Mouse (Mus musculus) MEL (cell line): ENCODE data around the gene Gas8. TPM values are rescaled to one million over a fixed set of nuclear protein-coding genes. Genes with fewer than 3 reads are reported as not detected.

Experiments used
- DNase-seq: peaks from one replicate; pipeline ENCODE4 v3.0.0; 2011; ENCODE audit warnings: low read depth, low spot score
- H3K27ac ChIP-seq: 2 replicates; pipeline ENCODE4 v1.5.1; 2012; ENCODE audit warnings: low read depth, mild to moderate bottlenecking, control low read depth, low read length, moderate library complexity; ENCODE audit not compliant: control insufficient read depth
- H3K27me3 ChIP-seq, 2 experiments: fragments of 150-350 bp in 1 of 2; sonication (generic) in 1 of 2; 2 replicates each; pipeline ENCODE4 v1.6.1; 2012; ENCODE audit warnings: low read length in 2 of 2, mild to moderate bottlenecking in 2 of 2, improper control_type of control experiment in 1 of 2, moderate library complexity in 1 of 2; ENCODE audit not compliant: insufficient read depth in 2 of 2, control insufficient read depth in 1 of 2
- H3K36me3 ChIP-seq, 2 experiments: 2 replicates each; pipeline ENCODE4 v1.6.1; 2012 to 2014; ENCODE audit warnings: low read length in 2 of 2, improper control_type of control experiment in 1 of 2, inconsistent platforms in 1 of 2, mild to moderate bottlenecking in 1 of 2; ENCODE audit not compliant: insufficient read depth in 2 of 2, control insufficient read depth in 1 of 2
- H3K4me1 ChIP-seq, 2 experiments: fragments of 150-350 bp in 1 of 2; sonication (generic) in 1 of 2; 2 replicates each; pipeline ENCODE4 v1.6.1; 2012; ENCODE audit warnings: low read length in 2 of 2, improper control_type of control experiment in 1 of 2, mild to moderate bottlenecking in 1 of 2; ENCODE audit not compliant: insufficient read depth in 2 of 2, control insufficient read depth in 1 of 2
- H3K4me3 ChIP-seq, 2 experiments: fragments of 150-350 bp in 1 of 2; sonication (generic) in 1 of 2; 2 replicates each; pipeline ENCODE4 v1.5.1; 2012; ENCODE audit warnings: low read depth in 2 of 2, low read length in 2 of 2, mild to moderate bottlenecking in 2 of 2, moderate library complexity in 2 of 2, control low read depth in 1 of 2, improper control_type of control experiment in 1 of 2; ENCODE audit not compliant: control insufficient read depth in 1 of 2, insufficient read depth in 1 of 2
- H3K79me2 ChIP-seq: 2 replicates; pipeline ENCODE4 v1.6.1; 2012; ENCODE audit warnings: mild to moderate bottlenecking, low read length, moderate library complexity; ENCODE audit not compliant: control insufficient read depth, poor library complexity, insufficient read depth
- H3K9ac ChIP-seq: 2 replicates; pipeline ENCODE4 v1.6.1; 2012; ENCODE audit warnings: low read depth, mild to moderate bottlenecking, control low read depth, low read length, moderate library complexity; ENCODE audit not compliant: control insufficient read depth, poor library complexity, severe bottlenecking
- H3K9me3 ChIP-seq: fragments of 150-350 bp; sonication (generic); replicated peaks from 2 replicates; pipeline ENCODE4 v1.6.1; 2012; ENCODE audit warnings: mild to moderate bottlenecking, low read length, improper control_type of control experiment, moderate library complexity; ENCODE audit not compliant: insufficient read depth
- E2F4 ChIP-seq: IDR thresholded peaks from 2 replicates; pipeline ENCODE4 v1.6.1; 2011; ENCODE audit warnings: low read depth, low read length, improper control_type of control experiment, borderline replicate concordance
- ELF1 ChIP-seq: IDR thresholded peaks from 2 replicates; pipeline ENCODE4 v1.6.1; 2014; ENCODE audit warnings: low read depth, mild to moderate bottlenecking, inconsistent platforms, low read length, improper control_type of control experiment, moderate library complexity
- EP300 ChIP-seq, 2 experiments: IDR thresholded peaks; 2 replicates each; pipeline ENCODE4 v1.6.1; 2011; ENCODE audit warnings: improper control_type of control experiment in 2 of 2, low read length in 2 of 2, low read depth in 1 of 2, mild to moderate bottlenecking in 1 of 2
- ETS1 ChIP-seq: IDR thresholded peaks from 2 replicates; pipeline ENCODE4 v1.6.1; 2012; ENCODE audit warnings: low read depth, mild to moderate bottlenecking, inconsistent platforms, low read length, improper control_type of control experiment, moderate library complexity
- GATA1 ChIP-seq: IDR thresholded peaks from 2 replicates; pipeline ENCODE4 v1.6.1; 2011; ENCODE audit warnings: low read depth, low read length, improper control_type of control experiment
- HCFC1 ChIP-seq: IDR thresholded peaks from 2 replicates; pipeline ENCODE4 v1.6.1; 2012; ENCODE audit warnings: low read depth, mild to moderate bottlenecking, inconsistent platforms, low read length, improper control_type of control experiment, moderate library complexity
- JUND ChIP-seq: IDR thresholded peaks from 2 replicates; pipeline ENCODE4 v1.6.1; 2011; ENCODE audit warnings: low read depth, mild to moderate bottlenecking, improper control_type of control experiment, low read length
- KAT2A ChIP-seq: conservative IDR thresholded peaks from 2 replicates; pipeline ENCODE4 v1.6.1; 2012; ENCODE audit warnings: low read depth, low read length, improper control_type of control experiment, inconsistent platforms
- MAFK ChIP-seq: IDR thresholded peaks from 2 replicates; pipeline ENCODE4 v1.6.1; 2011; ENCODE audit warnings: low read depth, mild to moderate bottlenecking, low read length, improper control_type of control experiment, borderline replicate concordance
- MAX ChIP-seq: IDR thresholded peaks from 2 replicates; pipeline ENCODE4 v1.6.1; 2011; ENCODE audit warnings: low read length, improper control_type of control experiment
- MAZ ChIP-seq: IDR thresholded peaks from 2 replicates; pipeline ENCODE4 v1.6.1; 2012; ENCODE audit warnings: low read depth, mild to moderate bottlenecking, inconsistent platforms, low read length, improper control_type of control experiment
- NELFE ChIP-seq: IDR thresholded peaks from 2 replicates; pipeline ENCODE4 v1.6.1; 2011; ENCODE audit warnings: low read depth, low read length, improper control_type of control experiment
- NRF1 ChIP-seq: IDR thresholded peaks from 2 replicates; pipeline ENCODE4 v1.6.1; 2014; ENCODE audit warnings: low read depth, mild to moderate bottlenecking, inconsistent platforms, low read length, improper control_type of control experiment, moderate library complexity; ENCODE audit not compliant: poor library complexity, insufficient read depth, severe bottlenecking
- POLR2A ChIP-seq, 2 experiments: IDR thresholded peaks; 2 replicates each; pipeline ENCODE4 v1.6.1; 2011 to 2012; ENCODE audit warnings: low read length in 2 of 2, mild to moderate bottlenecking in 2 of 2, control low read depth in 1 of 2, improper control_type of control experiment in 1 of 2, low read depth in 1 of 2, moderate library complexity in 1 of 2; ENCODE audit not compliant: control insufficient read depth in 1 of 2, insufficient read depth in 1 of 2, poor library complexity in 1 of 2
- POLR2AphosphoS2 ChIP-seq: IDR thresholded peaks from 2 replicates; pipeline ENCODE4 v1.6.1; 2011; ENCODE audit warnings: low read length, improper control_type of control experiment
- POLR2AphosphoS5 ChIP-seq: IDR thresholded peaks from 2 replicates; pipeline ENCODE4 v1.6.1; 2012; ENCODE audit warnings: low read depth, borderline replicate concordance, mild to moderate bottlenecking, inconsistent platforms, low read length, moderate library complexity, mixed read lengths
- RCOR1 ChIP-seq: IDR thresholded peaks from 2 replicates; pipeline ENCODE4 v1.6.1; 2012; ENCODE audit warnings: low read depth, mild to moderate bottlenecking, inconsistent platforms, low read length, improper control_type of control experiment
- SIN3A ChIP-seq: IDR thresholded peaks from 2 replicates; pipeline ENCODE4 v1.6.1; 2012; ENCODE audit warnings: low read length, improper control_type of control experiment, inconsistent platforms
- SMC3 ChIP-seq: IDR thresholded peaks from 2 replicates; pipeline ENCODE4 v1.6.1; 2011; ENCODE audit warnings: low read depth, low read length, improper control_type of control experiment
- TBP ChIP-seq: IDR thresholded peaks from 2 replicates; pipeline ENCODE4 v1.8.0; 2011; ENCODE audit warnings: low read depth, low read length, improper control_type of control experiment
- TCF12 ChIP-seq: IDR thresholded peaks from 2 replicates; pipeline ENCODE4 v1.6.1; 2014; ENCODE audit warnings: low read depth, mild to moderate bottlenecking, inconsistent platforms, low read length, improper control_type of control experiment, moderate library complexity
- UBTF ChIP-seq: IDR thresholded peaks from 2 replicates; pipeline ENCODE4 v1.6.1; 2012; ENCODE audit warnings: low read depth, mild to moderate bottlenecking, inconsistent platforms, low read length, improper control_type of control experiment, moderate library complexity, borderline replicate concordance; ENCODE audit not compliant: insufficient read depth
- USF1 ChIP-seq: IDR thresholded peaks from 2 replicates; pipeline ENCODE4 v1.6.1; 2014; ENCODE audit warnings: low read depth, mild to moderate bottlenecking, inconsistent platforms, low read length, improper control_type of control experiment, moderate library complexity
- ZC3H11A ChIP-seq: IDR thresholded peaks from 2 replicates; pipeline ENCODE4 v1.6.1; 2012; ENCODE audit warnings: low read depth, mild to moderate bottlenecking, inconsistent platforms, low read length, improper control_type of control experiment
- ZKSCAN1 ChIP-seq: IDR thresholded peaks from 2 replicates; pipeline ENCODE4 v1.6.1; 2012; ENCODE audit warnings: low read depth, mild to moderate bottlenecking, inconsistent platforms, low read length, improper control_type of control experiment, moderate library complexity
- ZMIZ1 ChIP-seq: IDR thresholded peaks from 2 replicates; pipeline ENCODE4 v1.6.1; 2012; ENCODE audit warnings: low read depth, mild to moderate bottlenecking, inconsistent platforms, low read length, improper control_type of control experiment, moderate library complexity
- polyA plus RNA-seq, 2 experiments: library from polyadenylated mRNA; stranded (reverse) in 1 of 2; unstranded in 1 of 2; fragments of >175 nt in 1 of 2; fragments of >200 nt in 1 of 2; gene quantifications; 2 replicates each; pipeline versions ENCODE4 v1.2.1 to v1.2.4; 2012; ENCODE audit warnings: low replicate concordance in 2 of 2, low read depth in 1 of 2; ENCODE audit not compliant: insufficient read length in 2 of 2, insufficient read depth in 1 of 2, missing spikeins in 1 of 2
- total RNA-seq: library from RNA; depleted of rRNA; stranded (reverse); fragments of 300-350 nt; gene quantifications from 2 replicates; pipeline ENCODE4 v1.2.3, GENCODE M21; 2012

The Gas8 gene
- total and polyA plus RNA-seq, 3 experiments, result 14.4 to 179 (median 20.8) TPM

DNA sequence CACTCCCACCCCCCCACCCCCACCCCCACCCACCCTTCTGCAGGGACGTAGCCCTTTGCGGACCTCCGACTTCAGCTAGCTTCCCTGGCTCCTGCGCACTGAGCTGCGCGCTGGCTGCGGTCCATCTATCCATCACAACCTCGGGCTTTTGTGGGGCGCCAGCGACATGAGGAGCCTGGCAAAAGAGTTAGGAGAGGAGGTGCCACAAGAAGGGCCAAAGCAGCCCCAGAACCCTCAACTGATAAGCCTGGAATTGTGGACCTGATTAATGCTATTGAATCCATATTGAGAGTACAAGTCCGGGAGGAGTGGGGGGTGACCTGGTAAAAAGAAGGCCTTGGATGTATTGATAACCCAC is 3.1 kb upstream of the Gas8 start:
- no peak for TF ChIP-seq NRF1
- no peak for TF ChIP-seq ZMIZ1
- TF ChIP-seq E2F4, result no peak
- TF ChIP-seq GATA1, result no peak
- no peak for TF ChIP-seq MAZ
- TF ChIP-seq HCFC1, result no peak
- TF ChIP-seq POLR2A (IDR thresholded peaks at IDR 0.05; ENCODE audit: control insufficient read depth in 1 of 2, insufficient read depth in 1 of 2, low read depth in 1 of 2, low read length in 2 of 2, poor library complexity in 1 of 2), result no peak
- TF ChIP-seq ZC3H11A, result no peak
- Histone ChIP-seq H3K79me2 (peaks cover 3% of the 10 kb centered on the region; the same call in 1 of the 2 replicates), H3K27me3 (no peaks in the 10 kb centered on the region), H3K4me1 (peaks cover 0 to 5% of the 10 kb centered on the region in 2 experiments; a peak in 1 of 4 replicates), H3K36me3 (no peaks in the 10 kb centered on the region), H3K4me3 (no peak overlapping the region), H3K9me3 (no peaks in the 10 kb centered on the region), H3K27ac (no peak overlapping the region), H3K9ac (no peak overlapping the region)
- DNase-seq, result no peak

DNA sequence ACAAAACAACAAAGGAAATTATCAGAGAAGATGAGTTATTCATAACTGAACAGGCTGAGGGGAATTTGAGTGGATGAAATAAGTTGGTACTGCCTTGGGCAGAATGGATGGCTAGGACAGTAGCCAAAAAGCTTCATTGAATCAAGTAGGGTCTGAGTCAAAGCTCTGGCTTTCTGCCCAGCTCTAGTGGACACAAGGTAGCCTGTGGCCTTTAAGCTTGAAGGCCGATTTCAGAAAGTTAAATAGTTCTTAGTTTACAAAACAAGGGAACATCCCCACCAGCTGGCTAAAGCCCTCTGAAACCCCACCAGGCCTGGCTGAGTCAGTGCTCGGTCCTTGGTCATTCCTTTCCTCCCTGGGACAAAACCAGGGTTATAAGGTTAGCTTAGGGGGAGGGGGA is 2.0 kb upstream of the Gas8 start:
- TF ChIP-seq MAX (no peak), ETS1 (no peak), ELF1 (no peak), MAZ (no peak), MAFK (no peak), SIN3A (no peak), TBP (no peak), TCF12 (no peak), UBTF (no peak), JUND (no peak), USF1 (no peak), NELFE (no peak), EP300 (IDR thresholded peaks at IDR 0.05; ENCODE audit: low read depth in 1 of 2, low read length in 2 of 2) (no peak), ZKSCAN1 (no peak), RCOR1 (no peak), HCFC1 (no peak), SMC3 (no peak), POLR2AphosphoS5 (no peak), KAT2A (no peak), POLR2AphosphoS2 (no peak)
- TF ChIP-seq, all 39 proteins: peak for 0
- DNase-seq, result no peak
- no peak overlapping the region for H3K9ac ChIP-seq
- peaks cover 3% of the 10 kb centered on the region; the same call in 1 of the 2 replicates for H3K79me2 ChIP-seq
- H3K4me1 ChIP-seq, result peaks cover 0 to 5% of the 10 kb centered on the region in 2 experiments; a peak in 1 of 4 replicates
- H3K27me3 ChIP-seq, result no peaks in the 10 kb centered on the region
- no peaks in the 10 kb centered on the region for H3K36me3 ChIP-seq
- H3K27ac ChIP-seq, result no peak overlapping the region
- H3K4me3 ChIP-seq, result no peak overlapping the region
- no peaks in the 10 kb centered on the region for H3K9me3 ChIP-seq
